Mouse (Mus musculus) lung, embryonic 15.5 days (tissue): ENCODE measurements at regions not wholly inside any gene's neighbourhood (a gene's known extent, or its start where the extent isn't known, plus 50 kb on each side); places are given as distances from the start of the nearest gene placed in this dataset.

ENCODE experiments used
- ATAC-seq: fragments of 200-750 bp; cut with Nextera tagmentation; 2 replicates; pipeline ENCODE4 v1.8.0; 2017; ENCODE audit warnings: moderate number of reproducible peaks, borderline replicate concordance; ENCODE audit not compliant: low FRiP score, low TSS enrichment; ENCODE audit errors: extremely low read depth
- H3K27ac ChIP-seq: fragments of 300-500 bp; sonication (generic); 2 replicates; pipeline ENCODE4 v1.5.1; 2015; ENCODE audit warnings: moderate library complexity, mild to moderate bottlenecking, inconsistent platforms
- H3K27me3 ChIP-seq: fragments of 300-500 bp; sonication (generic); 2 replicates; pipeline ENCODE4 v1.6.1; 2015; ENCODE audit warnings: inconsistent platforms
- H3K36me3 ChIP-seq: fragments of 300-500 bp; sonication (generic); 2 replicates; pipeline ENCODE4 v1.6.1; 2015; ENCODE audit warnings: inconsistent platforms
- H3K4me1 ChIP-seq: fragments of 300-500 bp; sonication (generic); 2 replicates; pipeline ENCODE4 v1.6.1; 2015; ENCODE audit warnings: inconsistent platforms
- H3K4me2 ChIP-seq: fragments of 300-500 bp; sonication (generic); 2 replicates; pipeline ENCODE4 v1.6.1; 2015; ENCODE audit warnings: inconsistent platforms, mild to moderate bottlenecking, moderate library complexity
- H3K4me3 ChIP-seq: fragments of 300-500 bp; sonication (generic); 2 replicates; pipeline ENCODE4 v1.5.1; 2015; ENCODE audit warnings: mild to moderate bottlenecking, inconsistent platforms
- H3K9ac ChIP-seq: fragments of 300-500 bp; sonication (generic); 2 replicates; pipeline ENCODE4 v1.6.1; 2015; ENCODE audit warnings: inconsistent platforms
- H3K9me3 ChIP-seq: fragments of 300-500 bp; sonication (generic); 2 replicates; pipeline ENCODE4 v1.6.1; 2016; ENCODE audit warnings: inconsistent platforms
- WGBS: fragments of 180-500 bp; shearing (Covaris S2); methylation state at CpG from one replicate; pipeline ENCODE4 v1.1.7; 2015; 5-methylcytosine and 5-hydroxymethylcytosine counted together

- H3K27me3 ChIP-seq, result no peaks in the 10 kb centered on the region
- no peak overlapping the region for H3K4me2 ChIP-seq
- H3K9ac ChIP-seq, result no peak overlapping the region
- 83% methylated on average over 5 of the region's 5 CpGs for WGBS
- no peak for ATAC-seq
- H3K27ac ChIP-seq, result no peak overlapping the region
- H3K4me1 ChIP-seq, result no peaks in the 10 kb centered on the region
- no peaks in the 10 kb centered on the region for H3K9me3 ChIP-seq
- H3K36me3 ChIP-seq, result no peaks in the 10 kb centered on the region
- H3K4me3 ChIP-seq, result no peak overlapping the region
Measured at GRCm38 (mm10) chr6:103312935-103313334, 197.5 kb upstream of the Chl1 start.

DNA sequence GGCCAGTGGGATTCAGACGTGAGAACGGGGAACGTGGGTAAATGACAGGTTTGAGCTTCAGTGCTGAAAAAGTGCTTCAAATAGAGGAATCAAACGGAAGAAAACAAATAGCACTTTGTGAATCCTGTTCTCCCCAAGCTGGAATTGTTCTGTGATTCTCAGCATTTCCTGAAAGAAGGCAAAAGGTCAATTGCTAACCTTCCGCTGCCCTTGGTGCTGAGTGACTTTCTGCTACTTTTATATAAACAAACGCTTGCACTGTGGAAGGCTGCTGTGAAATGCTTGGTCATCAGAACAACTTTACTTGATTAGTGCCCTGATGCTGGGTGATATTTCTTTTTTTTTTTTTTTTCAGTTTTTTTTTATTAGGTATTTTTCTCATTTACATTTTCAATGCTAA lies 192.3 kb upstream of the Chl1 start:
- Histone ChIP-seq H3K9ac (no peak overlapping the region), H3K36me3 (no peaks in the 10 kb centered on the region), H3K27ac (no peak overlapping the region), H3K9me3 (no peaks in the 10 kb centered on the region), H3K4me2 (no peak overlapping the region), H3K4me1 (no peaks in the 10 kb centered on the region), H3K4me3 (no peak overlapping the region), H3K27me3 (no peaks in the 10 kb centered on the region)
- ATAC-seq, result 0 out of 2 replicates have a peak, but pooled peaks have one; percentile 52
- 5% methylated on average over 6 of the region's 6 CpGs for WGBS

DNA sequence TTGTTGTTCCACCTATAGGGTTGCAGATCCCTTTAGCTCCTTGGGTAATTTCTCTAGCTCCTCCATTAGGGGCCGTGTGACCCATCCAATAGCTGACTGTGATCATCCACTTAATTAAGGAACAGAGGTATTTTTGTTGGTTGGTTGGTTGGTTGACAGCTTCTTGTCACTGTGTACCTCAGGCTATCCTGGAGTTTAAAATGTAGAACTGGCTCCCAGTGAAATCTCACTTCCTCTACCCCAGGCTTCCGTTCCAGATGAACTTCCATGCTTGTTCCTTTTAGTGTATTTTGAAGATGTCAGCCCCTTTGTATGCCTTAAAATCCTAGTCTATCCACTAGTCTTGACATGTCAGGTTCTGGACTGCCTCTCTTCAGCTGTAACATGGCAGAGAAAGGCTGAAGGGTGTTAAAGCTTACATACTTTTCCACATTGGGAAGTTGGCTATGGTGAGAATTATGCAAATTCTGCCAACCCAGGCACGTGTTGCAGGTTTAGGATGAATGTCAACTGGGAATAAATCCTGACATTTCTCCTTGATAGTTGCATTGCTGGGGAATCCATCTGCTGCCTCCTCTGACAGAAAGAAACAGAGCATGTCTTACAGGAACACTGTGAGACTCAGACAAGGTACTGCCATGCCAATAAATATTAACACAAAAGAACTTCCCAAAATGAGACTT lies 191.6 kb upstream of the Chl1 start:
- Histone ChIP-seq H3K4me2 (no peak overlapping the region), H3K36me3 (no peaks in the 10 kb centered on the region), H3K4me1 (no peaks in the 10 kb centered on the region), H3K9ac (no peak overlapping the region), H3K27me3 (no peaks in the 10 kb centered on the region), H3K9me3 (no peaks in the 10 kb centered on the region), H3K4me3 (no peak overlapping the region), H3K27ac (no peak overlapping the region)
- ATAC-seq, result no peak
- WGBS, result 71% methylated on average over 3 of the region's 3 CpGs

DNA sequence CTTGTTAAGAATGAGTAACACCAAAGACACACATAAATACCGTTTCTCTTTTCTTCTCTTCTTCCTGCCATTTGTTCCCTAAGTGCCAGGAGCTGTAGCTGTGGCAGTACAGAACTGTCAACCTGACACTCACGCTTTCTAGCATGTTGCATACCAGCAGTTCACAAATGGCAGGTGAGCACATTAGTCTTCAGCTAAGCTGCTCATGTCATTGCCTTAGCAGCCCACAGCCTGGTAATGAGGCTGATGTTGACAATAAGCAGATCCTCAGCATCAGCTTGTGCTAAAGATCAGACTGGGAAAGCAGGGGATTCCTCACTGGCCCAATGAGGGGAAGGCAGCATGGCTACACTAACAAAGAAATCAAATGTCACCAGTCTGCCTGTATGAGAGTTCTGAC lies 190.4 kb upstream of the Chl1 start:
- 57% methylated on average over 2 of the region's 2 CpGs for WGBS
- Histone ChIP-seq H3K36me3 (no peaks in the 10 kb centered on the region), H3K9ac (no peak overlapping the region), H3K4me2 (no peak overlapping the region), H3K4me3 (no peak overlapping the region), H3K27me3 (no peaks in the 10 kb centered on the region), H3K9me3 (no peaks in the 10 kb centered on the region), H3K4me1 (no peaks in the 10 kb centered on the region), H3K27ac (no peak overlapping the region)
- ATAC-seq, result no peak

GRCm38 (mm10) chr6:103320550-103320949 lies 189.8 kb upstream of the Chl1 start:
- no peaks in the 10 kb centered on the region for H3K9me3 ChIP-seq
- H3K36me3 ChIP-seq, result no peaks in the 10 kb centered on the region
- no peak overlapping the region for H3K27ac ChIP-seq
- H3K4me1 ChIP-seq, result no peaks in the 10 kb centered on the region
- no peak overlapping the region for H3K9ac ChIP-seq
- ATAC-seq, result no peak
- 59% methylated on average over 4 of the region's 4 CpGs for WGBS
- no peaks in the 10 kb centered on the region for H3K27me3 ChIP-seq
- no peak overlapping the region for H3K4me3 ChIP-seq
- no peak overlapping the region for H3K4me2 ChIP-seq

GRCm38 (mm10) chr6:103321058-103321457 lies 189.3 kb upstream of the Chl1 start:
- no peak for ATAC-seq

DNA sequence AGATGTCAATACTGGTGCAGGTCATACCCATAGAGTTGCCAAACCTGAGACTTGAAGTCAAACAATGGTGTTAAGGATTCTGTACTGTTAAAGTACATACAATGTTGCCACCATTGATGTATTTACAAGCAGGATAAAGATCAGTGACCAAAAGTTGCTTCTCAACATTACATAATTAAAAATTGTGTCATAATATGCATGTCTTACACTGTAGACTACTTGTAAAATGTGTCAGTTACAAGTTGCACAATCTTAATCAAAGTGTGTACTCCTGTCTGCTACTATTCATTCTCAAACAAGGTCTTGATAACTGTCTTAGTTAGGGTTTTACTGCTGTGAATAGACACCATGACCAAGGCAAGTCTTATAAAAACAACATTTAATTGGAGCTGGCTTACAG lies 187.9 kb upstream of the Chl1 start:
- H3K9me3 ChIP-seq, result no peaks in the 10 kb centered on the region
- H3K27me3 ChIP-seq, result no peaks in the 10 kb centered on the region
- no peak overlapping the region for H3K4me2 ChIP-seq
- H3K4me3 ChIP-seq, result no peak overlapping the region
- no peak overlapping the region for H3K27ac ChIP-seq
- no peaks in the 10 kb centered on the region for H3K4me1 ChIP-seq
- H3K36me3 ChIP-seq, result no peaks in the 10 kb centered on the region
- no peak overlapping the region for H3K9ac ChIP-seq
- ATAC-seq, result no peak

More at GRCm38 (mm10) chr6:103321058-103321457, 189.3 kb upstream of the Chl1 start:
- Histone ChIP-seq H3K27me3 (no peaks in the 10 kb centered on the region), H3K9me3 (no peaks in the 10 kb centered on the region), H3K36me3 (no peaks in the 10 kb centered on the region), H3K9ac (no peak overlapping the region), H3K27ac (no peak overlapping the region), H3K4me2 (no peak overlapping the region), H3K4me3 (no peak overlapping the region), H3K4me1 (no peaks in the 10 kb centered on the region)
- 76% methylated on average over 2 of the region's 2 CpGs for WGBS

- no peaks in the 10 kb centered on the region for H3K27me3 ChIP-seq
- no peak overlapping the region for H3K27ac ChIP-seq
- no peaks in the 10 kb centered on the region for H3K9me3 ChIP-seq
- H3K4me1 ChIP-seq, result no peaks in the 10 kb centered on the region
- no peak for ATAC-seq
- H3K9ac ChIP-seq, result no peak overlapping the region
- H3K4me3 ChIP-seq, result no peak overlapping the region
- H3K36me3 ChIP-seq, result no peaks in the 10 kb centered on the region
- H3K4me2 ChIP-seq, result no peak overlapping the region
Measured at GRCm38 (mm10) chr6:103335683-103336082, 174.7 kb upstream of the Chl1 start.

- H3K27me3 ChIP-seq, result no peaks in the 10 kb centered on the region
- no peaks in the 10 kb centered on the region for H3K9me3 ChIP-seq
- ATAC-seq, result no peak
- H3K27ac ChIP-seq, result no peak overlapping the region
- no peak overlapping the region for H3K4me2 ChIP-seq
- WGBS, result 55% methylated on average over 7 of the region's 7 CpGs
- no peak overlapping the region for H3K9ac ChIP-seq
- H3K36me3 ChIP-seq, result no peaks in the 10 kb centered on the region
- no peaks in the 10 kb centered on the region for H3K4me1 ChIP-seq
- no peak overlapping the region for H3K4me3 ChIP-seq
Measured at GRCm38 (mm10) chr6:103339961-103340732, 170.2 kb upstream of the Chl1 start.

DNA sequence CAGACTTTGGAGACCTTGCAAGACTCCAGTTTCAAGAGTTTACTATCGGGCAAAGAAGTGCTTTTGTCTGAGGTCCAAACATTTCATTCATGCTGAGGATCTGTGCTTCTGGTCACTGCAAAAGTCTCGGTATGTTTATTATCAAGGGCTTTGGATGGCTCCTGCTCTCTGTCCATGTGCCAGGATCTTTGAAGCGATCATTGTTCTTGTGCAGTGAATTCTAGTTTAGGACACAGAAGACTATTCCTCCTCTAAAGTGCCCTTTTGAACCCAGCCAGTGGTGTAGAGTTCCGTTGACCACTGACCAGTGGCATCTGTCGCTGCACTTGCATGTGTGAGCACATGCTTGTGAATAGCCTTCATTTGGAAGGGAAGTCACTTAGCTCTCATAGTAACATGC lies 166.9 kb upstream of the Chl1 start:
- Histone ChIP-seq H3K27ac (no peak overlapping the region), H3K4me2 (no peak overlapping the region), H3K9ac (no peak overlapping the region), H3K36me3 (no peaks in the 10 kb centered on the region), H3K9me3 (no peaks in the 10 kb centered on the region), H3K4me3 (no peak overlapping the region), H3K4me1 (no peaks in the 10 kb centered on the region), H3K27me3 (no peaks in the 10 kb centered on the region)
- 84% methylated on average over 5 of the region's 5 CpGs for WGBS
- ATAC-seq, result no peak

DNA sequence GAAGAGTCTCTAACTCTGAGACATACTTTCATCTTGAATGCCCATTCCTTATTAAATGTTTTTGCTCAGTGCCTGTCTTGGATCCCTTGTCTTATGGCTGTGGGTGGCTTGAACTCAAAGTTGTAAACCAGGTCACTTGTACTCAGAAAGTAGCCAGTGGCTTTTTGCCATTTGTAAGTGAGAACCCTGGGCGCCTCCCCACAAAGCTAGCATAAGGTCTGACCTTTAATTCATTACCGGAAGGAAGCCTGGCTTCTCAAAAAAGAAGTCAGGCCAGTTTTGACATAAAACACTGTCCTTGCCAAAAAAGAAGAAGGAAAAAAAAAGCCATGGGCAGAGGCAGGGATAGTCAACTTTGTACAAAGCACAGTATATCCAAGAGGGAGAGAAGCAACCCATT lies 166.0 kb upstream of the Chl1 start:
- H3K36me3 ChIP-seq, result no peaks in the 10 kb centered on the region
- no peak overlapping the region for H3K9ac ChIP-seq
- H3K4me3 ChIP-seq, result no peak overlapping the region
- no peaks in the 10 kb centered on the region for H3K27me3 ChIP-seq
- no peak overlapping the region for H3K4me2 ChIP-seq
- no peaks in the 10 kb centered on the region for H3K4me1 ChIP-seq
- H3K27ac ChIP-seq, result no peak overlapping the region
- H3K9me3 ChIP-seq, result no peaks in the 10 kb centered on the region
- 54% methylated on average over 2 of the region's 2 CpGs for WGBS
- no peak for ATAC-seq

DNA sequence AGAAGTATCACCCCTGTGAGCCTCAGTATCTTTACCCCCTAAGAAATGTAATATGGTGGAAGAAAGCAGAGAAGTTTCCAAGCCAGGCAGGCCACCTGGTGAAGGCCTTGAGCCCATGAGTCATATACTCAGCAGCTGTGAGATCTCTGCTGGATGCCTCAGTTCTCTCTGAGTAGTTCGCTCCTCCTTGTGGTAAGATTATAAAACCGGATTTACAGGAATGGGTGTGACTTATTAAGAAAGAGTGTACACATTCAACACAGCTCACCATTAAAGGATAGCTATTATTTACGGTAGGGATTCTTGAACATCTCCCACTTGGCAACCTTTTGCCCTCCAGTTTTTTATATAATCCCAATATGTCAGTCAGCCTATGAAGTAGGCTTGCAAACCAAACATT lies 165.2 kb upstream of the Chl1 start:
- WGBS, result 57% methylated on average over 3 of the region's 3 CpGs
- Histone ChIP-seq H3K9me3 (no peaks in the 10 kb centered on the region), H3K4me1 (no peaks in the 10 kb centered on the region), H3K36me3 (no peaks in the 10 kb centered on the region), H3K4me2 (no peak overlapping the region), H3K4me3 (no peak overlapping the region), H3K27me3 (no peaks in the 10 kb centered on the region), H3K27ac (no peak overlapping the region), H3K9ac (no peak overlapping the region)
- no peak for ATAC-seq
